Mouse (Mus musculus): ENCODE measurements around the gene 4930539E08Rik. TPM values are rescaled to one million over a fixed set of nuclear protein-coding genes. Genes with fewer than 3 reads are reported as not detected.
A peak's percentile ranks its signal among the peaks of the same experiment; 100 is the strongest.

4930539E08Rik gene
- polyA plus RNA-seq, 1 experiment, result 4.9 TPM

DNA sequence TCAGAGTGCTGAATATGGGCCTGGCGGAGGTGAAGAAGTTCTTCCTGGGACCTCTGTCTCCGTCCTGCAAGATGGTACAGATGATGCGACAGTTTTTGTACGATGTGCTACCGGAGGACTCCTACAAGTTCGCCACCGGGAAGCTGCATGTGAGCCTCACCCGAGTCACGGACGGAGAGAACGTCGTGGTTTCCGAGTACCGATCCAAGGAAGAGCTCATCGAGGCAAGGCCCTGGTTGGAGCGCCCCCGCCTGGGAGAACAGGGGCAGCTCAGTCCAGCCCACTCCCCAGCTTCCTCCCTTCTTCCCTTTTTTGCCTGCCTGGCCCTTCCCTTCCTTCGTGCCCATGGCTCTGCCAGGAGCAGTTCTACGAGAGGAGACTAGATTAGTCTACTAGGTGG, 38.3 kb downstream of the 4930539E08Rik start:
- no peak overlapping the region for H3K27ac ChIP-seq (ENCODE audit: control insufficient read depth, insufficient read depth, low read depth, low read length)
- TF ChIP-seq POLR2A (IDR thresholded peaks at IDR 0.05; ENCODE audit: control insufficient read depth, low read depth, low read length) (no peak), CTCF (IDR thresholded peaks at IDR 0.05; ENCODE audit: control insufficient read depth, insufficient read depth, insufficient replicate concordance, low read depth, low read length) (peak; percentile 51; the same call in 1 of the 2 replicates)
- no peaks in the 10 kb centered on the region for H3K27me3 ChIP-seq (ENCODE audit: control insufficient read depth, insufficient read depth, low read length)
- H3K36me3 ChIP-seq (ENCODE audit: control insufficient read depth, insufficient read depth, low read length), result no peaks in the 10 kb centered on the region
- peaks cover 14% of the 10 kb centered on the region for H3K4me1 ChIP-seq (ENCODE audit: control insufficient read depth, insufficient read depth, low read length)
- peak overlapping the region; percentile 40; the same call in 1 of the 2 replicates for H3K4me3 ChIP-seq (ENCODE audit: control insufficient read depth, low read depth, low read length)

DNA sequence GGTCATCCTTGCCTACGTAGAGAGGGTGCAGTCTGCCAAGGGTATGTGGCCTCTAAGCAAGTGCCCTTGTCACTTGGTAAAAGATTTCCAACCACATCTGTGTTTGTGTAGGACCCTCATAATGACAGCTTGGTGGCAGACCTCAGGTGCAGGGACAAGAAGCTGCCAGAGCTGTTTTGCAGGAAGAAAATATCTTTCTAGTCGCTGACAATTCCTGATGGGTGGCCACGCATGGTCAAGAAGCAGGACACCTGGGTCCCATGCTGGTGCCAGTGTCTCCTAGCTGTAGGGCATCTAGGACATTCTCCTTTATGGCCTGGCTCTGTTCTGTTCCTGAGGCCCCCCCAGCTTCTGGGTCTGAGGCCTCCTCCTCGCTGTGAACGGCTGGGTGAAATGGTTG, 38.8 kb downstream of the 4930539E08Rik start:
- Histone ChIP-seq H3K27ac (ENCODE audit: control insufficient read depth, insufficient read depth, low read depth, low read length) (no peak overlapping the region), H3K4me1 (ENCODE audit: control insufficient read depth, insufficient read depth, low read length) (peaks cover 11% of the 10 kb centered on the region), H3K36me3 (ENCODE audit: control insufficient read depth, insufficient read depth, low read length) (no peaks in the 10 kb centered on the region), H3K27me3 (ENCODE audit: control insufficient read depth, insufficient read depth, low read length) (no peaks in the 10 kb centered on the region), H3K4me3 (ENCODE audit: control insufficient read depth, low read depth, low read length) (no peak overlapping the region)
- TF ChIP-seq CTCF (IDR thresholded peaks at IDR 0.05; ENCODE audit: control insufficient read depth, insufficient read depth, insufficient replicate concordance, low read depth, low read length), result no peak
- no peak for TF ChIP-seq POLR2A (IDR thresholded peaks at IDR 0.05; ENCODE audit: control insufficient read depth, low read depth, low read length)

DNA sequence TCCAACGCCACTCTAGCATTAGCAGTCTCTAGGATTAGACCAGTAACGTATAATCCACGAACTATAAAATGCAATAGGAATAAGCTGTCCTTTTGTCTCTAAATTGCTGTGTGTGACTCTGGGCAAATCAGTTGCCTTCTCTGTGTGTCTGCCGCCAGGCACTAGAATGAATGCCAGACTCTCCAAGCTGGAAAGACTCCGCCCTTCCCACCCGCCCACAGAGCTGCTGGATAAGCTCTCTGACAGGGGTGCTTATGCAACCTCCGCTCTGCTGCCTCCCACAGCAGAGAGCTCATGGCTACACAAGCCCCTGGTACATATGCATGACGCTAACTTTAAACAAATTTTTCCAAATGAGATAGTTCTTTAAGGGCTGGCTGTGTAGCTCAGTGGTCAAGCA, 39.8 kb downstream of the 4930539E08Rik start:
- Histone ChIP-seq H3K4me3 (ENCODE audit: control insufficient read depth, low read depth, low read length) (no peak overlapping the region), H3K27ac (ENCODE audit: control insufficient read depth, insufficient read depth, low read depth, low read length) (no peak overlapping the region; the same call in 1 of the 2 replicates), H3K36me3 (ENCODE audit: control insufficient read depth, insufficient read depth, low read length) (no peaks in the 10 kb centered on the region), H3K4me1 (ENCODE audit: control insufficient read depth, insufficient read depth, low read length) (peaks cover 7% of the 10 kb centered on the region; the same call in 1 of the 2 replicates), H3K27me3 (ENCODE audit: control insufficient read depth, insufficient read depth, low read length) (no peaks in the 10 kb centered on the region)
- no peak for TF ChIP-seq CTCF (IDR thresholded peaks at IDR 0.05; ENCODE audit: control insufficient read depth, insufficient read depth, insufficient replicate concordance, low read depth, low read length)

DNA sequence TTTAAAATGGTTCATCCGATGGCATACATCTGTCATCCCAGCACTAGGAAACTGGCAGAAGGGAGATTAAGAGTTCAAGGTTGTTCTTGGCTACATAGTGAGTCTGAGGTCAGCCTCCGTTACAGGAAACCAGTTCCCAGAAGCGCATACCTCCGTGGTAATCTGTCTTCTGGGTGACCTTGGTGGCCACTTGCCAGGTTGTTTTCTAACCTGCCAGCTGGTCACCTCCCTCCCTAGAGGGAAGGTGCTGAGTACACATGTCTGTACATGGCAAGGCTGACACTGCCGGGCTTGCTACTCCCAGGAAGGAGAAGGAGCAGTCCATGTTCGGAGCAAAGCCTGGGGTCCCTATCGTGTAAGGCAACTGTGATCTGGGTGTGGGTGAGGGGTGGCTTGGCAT, 40.3 kb downstream of the 4930539E08Rik start:
- no peak for TF ChIP-seq POLR2A (IDR thresholded peaks at IDR 0.05; ENCODE audit: control insufficient read depth, low read depth, low read length)
- no peak for TF ChIP-seq CTCF (IDR thresholded peaks at IDR 0.05; ENCODE audit: control insufficient read depth, insufficient read depth, insufficient replicate concordance, low read depth, low read length)
- no peak overlapping the region; the same call in 1 of the 2 replicates for H3K27ac ChIP-seq (ENCODE audit: control insufficient read depth, insufficient read depth, low read depth, low read length)
- H3K4me1 ChIP-seq (ENCODE audit: control insufficient read depth, insufficient read depth, low read length), result peaks cover 5% of the 10 kb centered on the region; the same call in 1 of the 2 replicates

DNA sequence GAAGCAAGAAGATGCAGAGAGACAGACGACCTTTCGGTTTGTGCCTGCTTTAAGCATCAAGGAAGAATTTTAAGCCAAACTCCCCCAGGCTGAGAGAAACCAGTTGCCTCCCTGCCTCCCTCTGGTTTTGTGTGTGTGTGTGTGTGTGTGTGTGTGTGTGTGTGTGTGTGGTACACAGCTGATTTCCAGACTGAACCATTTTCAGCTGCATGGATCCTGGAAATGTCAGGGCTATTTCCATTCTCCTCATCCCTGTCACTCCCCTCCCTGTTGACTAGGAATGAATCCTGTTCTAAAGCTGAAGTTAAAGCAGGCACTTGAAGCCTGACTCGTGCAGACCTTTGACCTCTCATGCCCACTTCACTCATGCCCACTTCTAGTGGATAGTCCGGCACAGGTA, 40.9 kb downstream of the 4930539E08Rik start:
- Histone ChIP-seq H3K36me3 (ENCODE audit: control insufficient read depth, insufficient read depth, low read length) (no peaks in the 10 kb centered on the region), H3K27ac (ENCODE audit: control insufficient read depth, insufficient read depth, low read depth, low read length) (no peak overlapping the region), H3K4me3 (ENCODE audit: control insufficient read depth, low read depth, low read length) (no peak overlapping the region), H3K27me3 (ENCODE audit: control insufficient read depth, insufficient read depth, low read length) (no peaks in the 10 kb centered on the region), H3K4me1 (ENCODE audit: control insufficient read depth, insufficient read depth, low read length) (peaks cover 6% of the 10 kb centered on the region; the same call in 1 of the 2 replicates)
- TF ChIP-seq CTCF (IDR thresholded peaks at IDR 0.05; ENCODE audit: control insufficient read depth, insufficient read depth, insufficient replicate concordance, low read depth, low read length), result no peak

More for the DNA sequence above, 40.3 kb downstream of the 4930539E08Rik start:
- H3K27me3 ChIP-seq (ENCODE audit: control insufficient read depth, insufficient read depth, low read length), result no peaks in the 10 kb centered on the region
- no peaks in the 10 kb centered on the region for H3K36me3 ChIP-seq (ENCODE audit: control insufficient read depth, insufficient read depth, low read length)
- H3K4me3 ChIP-seq (ENCODE audit: control insufficient read depth, low read depth, low read length), result no peak overlapping the region

DNA sequence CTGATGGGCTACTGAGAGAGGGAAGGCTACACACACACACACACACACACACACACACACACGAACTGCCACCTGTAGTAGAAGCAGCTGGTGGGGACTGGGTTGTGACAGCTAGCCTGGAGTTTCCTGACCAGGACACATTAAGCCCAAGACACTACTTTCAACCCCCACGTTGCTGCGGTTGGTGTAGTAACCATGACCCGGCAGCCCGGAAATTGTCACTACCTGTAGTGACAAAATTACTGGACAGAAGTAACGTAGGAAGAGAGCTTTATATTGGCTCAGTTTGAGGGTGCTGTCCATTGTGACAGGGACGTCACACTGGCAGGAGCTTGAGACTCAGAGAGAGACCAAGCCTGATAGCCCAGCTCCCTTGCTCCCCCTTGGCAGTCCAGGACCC, 42.8 kb downstream of the 4930539E08Rik start:
- Histone ChIP-seq H3K4me1 (ENCODE audit: control insufficient read depth, insufficient read depth, low read length) (peaks cover 6% of the 10 kb centered on the region; the same call in 1 of the 2 replicates), H3K27ac (ENCODE audit: control insufficient read depth, insufficient read depth, low read depth, low read length) (no peak overlapping the region), H3K36me3 (ENCODE audit: control insufficient read depth, insufficient read depth, low read length) (no peaks in the 10 kb centered on the region), H3K27me3 (ENCODE audit: control insufficient read depth, insufficient read depth, low read length) (no peaks in the 10 kb centered on the region), H3K4me3 (ENCODE audit: control insufficient read depth, low read depth, low read length) (no peak overlapping the region)
- no peak for TF ChIP-seq CTCF (IDR thresholded peaks at IDR 0.05; ENCODE audit: control insufficient read depth, insufficient read depth, insufficient replicate concordance, low read depth, low read length)
- TF ChIP-seq POLR2A (IDR thresholded peaks at IDR 0.05; ENCODE audit: control insufficient read depth, low read depth, low read length), result no peak

DNA sequence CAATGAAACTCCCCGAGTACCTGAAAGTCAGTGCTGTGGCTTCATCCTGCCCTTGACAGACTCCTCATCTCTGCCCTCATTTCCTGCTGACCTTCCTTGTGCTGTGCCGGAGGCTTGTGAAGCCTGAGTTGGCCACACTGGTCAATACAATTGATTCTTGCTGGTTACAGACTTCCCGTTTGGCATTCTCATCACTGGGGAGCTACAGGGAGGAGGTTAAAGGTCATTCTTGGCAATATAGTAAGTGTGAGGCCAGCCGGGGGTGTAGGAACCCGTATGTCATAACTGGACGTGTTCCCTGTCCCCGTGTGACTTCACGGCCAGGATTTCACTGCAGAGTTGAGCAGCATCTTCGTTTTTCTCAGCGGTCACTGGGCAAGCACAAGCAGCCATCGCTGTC, 43.3 kb downstream of the 4930539E08Rik start:
- no peaks in the 10 kb centered on the region for H3K36me3 ChIP-seq (ENCODE audit: control insufficient read depth, insufficient read depth, low read length)
- H3K4me1 ChIP-seq (ENCODE audit: control insufficient read depth, insufficient read depth, low read length), result peaks cover 6% of the 10 kb centered on the region; the same call in 1 of the 2 replicates
- no peak overlapping the region for H3K27ac ChIP-seq (ENCODE audit: control insufficient read depth, insufficient read depth, low read depth, low read length)
- no peaks in the 10 kb centered on the region for H3K27me3 ChIP-seq (ENCODE audit: control insufficient read depth, insufficient read depth, low read length)
- TF ChIP-seq POLR2A (IDR thresholded peaks at IDR 0.05; ENCODE audit: control insufficient read depth, low read depth, low read length), result no peak
- TF ChIP-seq CTCF (IDR thresholded peaks at IDR 0.05; ENCODE audit: control insufficient read depth, insufficient read depth, insufficient replicate concordance, low read depth, low read length), result no peak
- no peak overlapping the region for H3K4me3 ChIP-seq (ENCODE audit: control insufficient read depth, low read depth, low read length)

DNA sequence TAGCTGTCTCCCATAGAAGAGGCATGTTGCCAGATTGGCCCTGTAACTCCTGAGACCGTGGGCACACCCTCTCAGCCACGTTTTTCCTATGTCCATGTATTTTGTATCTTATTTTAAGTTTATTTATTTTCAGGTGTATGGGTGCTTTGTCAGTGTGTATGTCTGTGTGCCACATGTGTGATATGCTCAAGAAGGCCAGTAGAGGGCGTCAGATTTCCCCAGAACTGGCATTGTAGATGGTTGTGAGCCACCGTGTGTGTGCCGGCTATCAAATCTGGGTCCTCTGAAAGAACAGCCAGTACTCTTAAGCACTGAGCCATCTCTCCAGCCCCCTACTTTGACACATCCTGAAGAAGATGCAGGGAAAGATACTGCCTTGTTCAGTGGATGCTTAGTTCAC, 44.7 kb downstream of the 4930539E08Rik start:
- Histone ChIP-seq H3K36me3 (ENCODE audit: control insufficient read depth, insufficient read depth, low read length) (no peaks in the 10 kb centered on the region), H3K4me1 (ENCODE audit: control insufficient read depth, insufficient read depth, low read length) (peaks cover 4% of the 10 kb centered on the region; the same call in 1 of the 2 replicates), H3K27me3 (ENCODE audit: control insufficient read depth, insufficient read depth, low read length) (no peaks in the 10 kb centered on the region), H3K4me3 (ENCODE audit: control insufficient read depth, low read depth, low read length) (no peak overlapping the region), H3K27ac (ENCODE audit: control insufficient read depth, insufficient read depth, low read depth, low read length) (no peak overlapping the region)
- TF ChIP-seq POLR2A (IDR thresholded peaks at IDR 0.05; ENCODE audit: control insufficient read depth, low read depth, low read length) (no peak), CTCF (IDR thresholded peaks at IDR 0.05; ENCODE audit: control insufficient read depth, insufficient read depth, insufficient replicate concordance, low read depth, low read length) (peak; percentile 23; the same call in 1 of the 2 replicates)

Measured in testis, adult 2 months (tissue).